Mouse (Mus musculus): Measurements from ENCODE around the gene Hist1h3g. TPM values are rescaled to one million over a fixed set of nuclear protein-coding genes. Genes with fewer than 3 reads are reported as not detected.
"Not testable (repeated sequence)": the region's sequence is repeated elsewhere in the genome, so short reads cannot be mapped to it uniquely, and the experiment has no call there.

Hist1h3g gene
- total RNA-seq, 4 experiments from 2014 or later: 3.4 to 5.0 (median 3.8) TPM

GRCm38 (mm10) chr13:23555839-23556416 lies 20.7 kb downstream of the Hist1h3g start:
- DNase-seq (ENCODE audit: low spot score): peak; percentile 89

GRCm38 (mm10) chr13:23556906-23557305 lies 21.7 kb downstream of the Hist1h3g start:
- no peak for DNase-seq (ENCODE audit: low spot score)

GRCm38 (mm10) chr13:23560699-23561098 lies 25.5 kb downstream of the Hist1h3g start:
- DNase-seq (ENCODE audit: low spot score): not testable (repeated sequence)

GRCm38 (mm10) chr13:23561531-23561882 lies 26.3 kb downstream of the Hist1h3g start:
- not testable (repeated sequence) for DNase-seq (ENCODE audit: low spot score)

- peak; percentile 95 for DNase-seq (ENCODE audit: low spot score)
Observed at GRCm38 (mm10) chr13:23561883-23562659, 26.8 kb downstream of the Hist1h3g start, which contains the start of gene Hist1h3e. Gene Hist1h3e, minus strand, starts transcription at chr13:23562369.

- DNase-seq (ENCODE audit: low spot score): no peak
Observed at GRCm38 (mm10) chr13:23562699-23563462, 27.7 kb downstream of the Hist1h3g start.

GRCm38 (mm10) chr13:23564482-23564881 lies 29.3 kb downstream of the Hist1h3g start:
- DNase-seq (ENCODE audit: low spot score): no peak

GRCm38 (mm10) chr13:23570261-23571021 lies 35.2 kb downstream of the Hist1h3g start:
- DNase-seq (ENCODE audit: low spot score): not testable (repeated sequence)

GRCm38 (mm10) chr13:23571022-23571503 lies 35.8 kb downstream of the Hist1h3g start, which contains the start of the genes Hist1h2ae and Hist1h2bg:
Gene Hist1h2ae, minus strand, starts transcription at chr13:23571220.
Gene Hist1h2bg, plus strand, starts transcription at chr13:23571396.
- DNase-seq (ENCODE audit: low spot score): peak; percentile 93

- DNase-seq (ENCODE audit: low spot score): not testable (repeated sequence)
Observed at GRCm38 (mm10) chr13:23571504-23572217, 36.4 kb downstream of the Hist1h3g start.

GRCm38 (mm10) chr13:23572218-23573033 lies 37.2 kb downstream of the Hist1h3g start:
- no peak for DNase-seq (ENCODE audit: low spot score)

- not testable (repeated sequence) for DNase-seq (ENCODE audit: low spot score)
Observed at GRCm38 (mm10) chr13:23573034-23573897, 38.0 kb downstream of the Hist1h3g start.

GRCm38 (mm10) chr13:23573898-23574524 lies 38.8 kb downstream of the Hist1h3g start, which contains the start of the genes Hist1h2bf and Hist1h2ad:
Gene Hist1h2bf, minus strand, starts transcription at chr13:23574196.
Gene Hist1h2ad, plus strand, starts transcription at chr13:23574381.
- DNase-seq (ENCODE audit: low spot score): peak; percentile 91

- DNase-seq (ENCODE audit: low spot score): not testable (repeated sequence)
Observed at GRCm38 (mm10) chr13:23574546-23575170, 39.4 kb downstream of the Hist1h3g start.

GRCm38 (mm10) chr13:23575271-23575851 lies 40.1 kb downstream of the Hist1h3g start, which contains the start of gene Hist1h3d:
Gene Hist1h3d, plus strand, starts transcription at chr13:23575763.
- DNase-seq (ENCODE audit: low spot score): peak; percentile 75

GRCm38 (mm10) chr13:23575864-23576313 lies 40.7 kb downstream of the Hist1h3g start:
- not testable (repeated sequence) for DNase-seq (ENCODE audit: low spot score)

- DNase-seq (ENCODE audit: low spot score): no peak
Observed at GRCm38 (mm10) chr13:23576351-23576881, 41.2 kb downstream of the Hist1h3g start.
